Mouse (Mus musculus) bone marrow macrophage, adult 2 months (primary cell): ENCODE results near the gene Lsr.

Experiments used
- CTCF ChIP-seq: IDR thresholded peaks from 2 replicates; pipeline ENCODE4 v1.5.1; 2012; ENCODE audit warnings: low read depth, mild to moderate bottlenecking, low read length, moderate library complexity
- POLR2A ChIP-seq: IDR thresholded peaks from 2 replicates; pipeline ENCODE4 v1.6.1; 2012; ENCODE audit warnings: mild to moderate bottlenecking, low read depth, low read length, borderline replicate concordance

DNA sequence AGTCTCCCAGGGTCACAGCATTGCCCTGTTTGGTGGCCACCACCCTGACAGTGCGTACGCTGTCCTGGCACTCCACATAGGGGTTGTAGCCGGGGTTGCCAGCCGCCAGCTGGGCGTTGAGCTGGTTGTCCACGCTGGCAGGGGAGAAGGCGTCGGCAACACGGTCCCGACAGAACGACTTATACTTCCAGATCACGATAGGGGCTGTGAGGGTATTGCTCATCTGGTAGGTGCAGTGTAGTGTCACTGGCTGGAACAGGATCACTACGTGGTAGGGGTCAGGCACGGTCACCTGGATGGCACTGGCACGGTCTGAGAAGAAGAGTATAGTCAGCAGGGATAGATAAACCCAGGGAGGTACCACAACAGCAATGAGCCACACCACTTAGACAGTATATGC lies 1.4 kb downstream of the Lsr start:
- no peak for TF ChIP-seq POLR2A
- no peak for TF ChIP-seq CTCF
